Mouse (Mus musculus) erythroblast, embryonic 14.5 days (primary cell): Measurements from ENCODE around the gene Acaa1a.

Experiments
- GATA1 ChIP-seq: IDR thresholded peaks from 2 replicates; pipeline ENCODE4 v1.6.1; 2012; ENCODE audit warnings: low read length, inconsistent platforms, mixed read lengths
- TAL1 ChIP-seq: IDR thresholded peaks from 3 replicates; pipeline ENCODE4 v1.6.1; 2012; ENCODE audit warnings: low read length, inconsistent platforms, mixed read lengths

DNA sequence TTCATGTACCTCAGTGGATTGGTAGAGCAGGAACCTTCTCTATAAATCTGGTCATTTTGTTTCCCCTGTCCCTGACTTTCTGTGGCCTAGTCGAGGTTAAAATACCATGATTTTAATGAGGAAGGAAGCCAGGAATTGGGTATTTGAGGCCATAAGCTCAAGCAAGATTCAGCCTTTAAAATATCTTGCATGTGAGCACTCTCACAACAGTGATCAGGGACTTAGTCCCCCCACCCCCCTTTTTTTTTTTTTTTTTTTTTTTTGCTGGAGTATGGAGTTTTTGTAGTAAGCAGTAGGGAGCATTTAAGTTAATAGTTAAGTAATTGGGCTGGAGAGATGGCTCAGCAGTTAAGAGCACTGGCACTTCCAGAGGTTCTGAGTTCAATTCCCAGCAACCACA lies 15.3 kb upstream of the Acaa1a start:
- TF ChIP-seq GATA1 (no peak), TAL1 (no peak)
